Mouse (Mus musculus): ENCODE data around the gene Gm15130.

Gene Gm15130

GRCm38 (mm10) chr2:111152836-111153235 is at the start of gene Gm15130:
Gene Gm15130 (minus strand): TSS chr2:111152936.
- no peak for DNase-seq (ENCODE audit: low spot score in 2 of 2)

- DNase-seq (ENCODE audit: low spot score in 2 of 2), result no peak
These were observed 29.3 kb upstream of the Gm15130 start for GRCm38 (mm10) chr2:111182068-111182467.

- no peak for DNase-seq (ENCODE audit: low spot score in 2 of 2)
These were observed 17.0 kb downstream of the Gm15130 start for GRCm38 (mm10) chr2:111135739-111136138.

- DNase-seq (ENCODE audit: low spot score in 2 of 2), result no peak
These were observed 46.9 kb downstream of the Gm15130 start, which contains the start of gene Gm13941 for GRCm38 (mm10) chr2:111105882-111106281. Gene Gm13941 (minus strand): TSS chr2:111105982.

All from frontal cortex, postnatal 25 days (tissue).